Mouse (Mus musculus): ENCODE measurements around the gene Iqschfp. TPM values are rescaled to one million over a fixed set of nuclear protein-coding genes. Genes with fewer than 3 reads are reported as not detected.

The Iqschfp gene
- total RNA-seq, 2 experiments from 2014 or later: 15.2 to 17.4 TPM

- DNase-seq: no peak
- intact Hi-C loops (cut with DNase I): loop anchor here (10.0 kb wide), 1 partner anchor 100 kb away; no protein-coding TSS in a partner anchor
Observed at GRCm38 (mm10) chr3:68615042-68615810, 723.2 kb downstream of the Iqschfp start.

GRCm38 (mm10) chr3:68616363-68616762, 724.3 kb downstream of the Iqschfp start:
- intact Hi-C loops (cut with DNase I): loop anchor here (10.0 kb wide), 1 partner anchor 98 kb away; no protein-coding TSS in a partner anchor
- no peak for DNase-seq

- no peak for DNase-seq
- intact Hi-C loops (cut with DNase I): loop anchor here (10.0 kb wide), 1 partner anchor 97 kb away; no protein-coding TSS in a partner anchor
Observed at GRCm38 (mm10) chr3:68617708-68618107, 725.7 kb downstream of the Iqschfp start.

- intact Hi-C loops (cut with DNase I): loop anchor here (10.0 kb wide), 1 partner anchor 96 kb away; no protein-coding TSS in a partner anchor
- DNase-seq: no peak
Observed at GRCm38 (mm10) chr3:68619097-68619496, 727.1 kb downstream of the Iqschfp start.

GRCm38 (mm10) chr3:68621971-68622370, 729.9 kb downstream of the Iqschfp start:
- DNase-seq: no peak
- intact Hi-C loops (cut with DNase I): no loop called here

GRCm38 (mm10) chr3:68623036-68623435, 731.0 kb downstream of the Iqschfp start:
- intact Hi-C loops (cut with DNase I): no loop called here
- no peak for DNase-seq

- no peak for DNase-seq
- intact Hi-C loops (cut with DNase I): no loop called here
Observed at GRCm38 (mm10) chr3:68624471-68624870, 732.4 kb downstream of the Iqschfp start.

- no peak for DNase-seq
- intact Hi-C loops (cut with DNase I): no loop called here
Observed at GRCm38 (mm10) chr3:68630261-68630660, 738.2 kb downstream of the Iqschfp start.

- intact Hi-C loops (cut with DNase I): no loop called here
- no peak for DNase-seq
Observed at GRCm38 (mm10) chr3:68630821-68631220, 738.8 kb downstream of the Iqschfp start.

- intact Hi-C loops (cut with DNase I): no loop called here
- no peak for DNase-seq
Observed at GRCm38 (mm10) chr3:68632714-68633113, 740.7 kb downstream of the Iqschfp start.

GRCm38 (mm10) chr3:68633577-68633976, 741.5 kb downstream of the Iqschfp start:
- intact Hi-C loops (cut with DNase I): no loop called here
- DNase-seq: no peak

- DNase-seq: no peak
- intact Hi-C loops (cut with DNase I): no loop called here
Observed at GRCm38 (mm10) chr3:68637960-68638359, 745.9 kb downstream of the Iqschfp start.

GRCm38 (mm10) chr3:68638703-68639102, 746.7 kb downstream of the Iqschfp start:
- no peak for DNase-seq
- intact Hi-C loops (cut with DNase I): no loop called here

GRCm38 (mm10) chr3:68642935-68643334, 750.9 kb downstream of the Iqschfp start:
- intact Hi-C loops (cut with DNase I): no loop called here
- DNase-seq: no peak

- DNase-seq: no peak
- intact Hi-C loops (cut with DNase I): no loop called here
Observed at GRCm38 (mm10) chr3:68646387-68647130, 754.5 kb downstream of the Iqschfp start.

GRCm38 (mm10) chr3:68647282-68647681, 755.2 kb downstream of the Iqschfp start:
- intact Hi-C loops (cut with DNase I): no loop called here
- no peak for DNase-seq

GRCm38 (mm10) chr3:68650251-68650650, 758.2 kb downstream of the Iqschfp start:
- no peak for DNase-seq
- intact Hi-C loops (cut with DNase I): no loop called here

GRCm38 (mm10) chr3:68656607-68657352, 764.7 kb downstream of the Iqschfp start:
- no peak for DNase-seq
- intact Hi-C loops (cut with DNase I): no loop called here

- intact Hi-C loops (cut with DNase I): no loop called here
- no peak for DNase-seq
Observed at GRCm38 (mm10) chr3:68657589-68658245, 765.7 kb downstream of the Iqschfp start.

- DNase-seq: no peak
- intact Hi-C loops (cut with DNase I): no loop called here
Observed at GRCm38 (mm10) chr3:68659996-68660395, 768.0 kb downstream of the Iqschfp start.
